Mouse (Mus musculus): Measurements from ENCODE around the gene 1700012B09Rik. TPM values are rescaled to one million over a fixed set of nuclear protein-coding genes. Genes with fewer than 3 reads are reported as not detected.

Gene 1700012B09Rik
- polyA plus RNA-seq (2012; rRNA removed), result 0.15 and 0.40 TPM in 2 replicates

GRCm38 (mm10) chr9:14770803-14771471 lies at the start of gene 1700012B09Rik:
Gene 1700012B09Rik (minus strand): TSS chr9:14771030.

GRCm38 (mm10) chr9:14784039-14785002 lies 13.5 kb upstream of the 1700012B09Rik start, which contains the start of the genes Mre11a and Ankrd49:
Gene Mre11a (plus strand): TSS chr9:14784654.
Gene Ankrd49 (minus strand): TSS chr9:14784856.

GRCm38 (mm10) chr9:14752001-14752522 lies 18.8 kb downstream of the 1700012B09Rik start, which contains the start of gene Fut4:
Gene Fut4 (minus strand): TSS chr9:14752393.

GRCm38 (mm10) chr9:14740151-14740924 lies 30.5 kb downstream of the 1700012B09Rik start, which contains the start of gene Piwil4:
Gene Piwil4 (minus strand): TSS chr9:14740733.

Other genes with a start within 250 kb of the 1700012B09Rik start
- 29.9 and 38.8 TPM in 2 replicates for gene Amotl1, start 126.0 kb downstream of the 1700012B09Rik start, polyA plus RNA-seq (2012; rRNA removed)
- 0.13 and 0.17 TPM in 2 replicates for gene Piwil4, start 30.3 kb downstream of the 1700012B09Rik start, polyA plus RNA-seq (2012; rRNA removed)
- gene Fut4, start 18.6 kb downstream of the 1700012B09Rik start, polyA plus RNA-seq (2012; rRNA removed), result 0.98 and 2.0 TPM in 2 replicates
- 23.2 and 23.7 TPM in 2 replicates for gene Mre11a, start 13.6 kb upstream of the 1700012B09Rik start, polyA plus RNA-seq (2012; rRNA removed)
- 33.5 and 38.4 TPM in 2 replicates for gene Ankrd49, start 13.8 kb upstream of the 1700012B09Rik start, polyA plus RNA-seq (2012; rRNA removed)
- gene Gpr83, start 89.2 kb upstream of the 1700012B09Rik start, polyA plus RNA-seq (2012; rRNA removed), result 0.28 and 0.47 TPM in 2 replicates
- 0.11 TPM in 1 of 2 replicates, not detected in the other for gene Izumo1r, start 132.9 kb upstream of the 1700012B09Rik start, polyA plus RNA-seq (2012; rRNA removed)